9 mouse cellular contexts compared by ENCODE assay signal in the genomic region with DNA sequence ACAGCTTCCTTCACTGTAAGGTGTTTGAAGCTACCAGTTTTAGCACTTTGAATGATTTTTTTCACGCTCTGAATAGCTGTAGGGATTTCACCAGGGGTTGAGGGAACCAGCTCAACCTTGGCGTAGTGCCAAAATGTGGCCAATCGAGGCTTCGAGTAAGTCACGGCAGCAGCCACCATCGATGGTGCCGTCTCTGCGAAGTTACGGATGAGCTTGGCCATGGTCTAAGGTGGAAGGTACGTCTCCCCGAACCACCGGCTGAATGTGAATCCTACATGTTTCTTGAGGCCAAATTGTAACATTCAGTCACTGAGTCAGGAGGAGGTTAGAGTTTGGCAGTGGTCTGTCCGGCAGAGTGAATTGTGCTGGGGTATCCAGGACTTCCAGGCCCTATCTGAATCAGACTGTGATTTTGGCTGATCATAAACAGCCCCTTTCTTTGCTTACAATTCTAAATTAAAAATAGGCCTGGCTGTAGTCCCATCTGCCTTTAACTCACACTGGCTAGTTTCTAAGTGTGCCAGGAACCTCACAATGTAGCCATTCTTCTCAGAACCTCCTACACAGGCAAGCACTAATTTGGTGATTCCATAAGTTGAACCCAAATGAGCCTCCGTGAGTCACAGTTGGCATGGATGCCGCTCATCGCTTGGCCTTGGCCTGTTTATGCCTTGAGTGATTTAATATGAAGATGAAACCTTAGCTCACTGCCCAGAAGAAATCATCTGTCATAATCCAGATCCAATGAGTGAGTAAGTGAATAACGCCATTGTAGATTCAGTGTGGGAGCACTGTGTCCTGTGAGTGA. TPM values are rescaled to one million over a fixed set of nuclear protein-coding genes. Genes with fewer than 3 reads are reported as not detected.
A peak's percentile ranks its signal among the peaks of the same experiment; 100 is the strongest.
DNase-seq lines count a peak whose midpoint lies in the region; ATAC-seq and TF ChIP-seq lines count a peak whose summit lies in the region.
"Had no signal": no experiment of that assay in that cellular context is flagged by ENCODE, and none has a peak within 500 bp of the region (broad histone marks: within the 10 kb centered on the region; RNA-seq: fewer than 3 reads in every experiment).

No protein-coding gene starts in this region.

- H3K4me2 ChIP-seq in midbrain, embryonic 14.5 days (ENCODE audit: low read length): no peak overlapping the region
- H3K4me2 ChIP-seq: heart, embryonic 15.5 days had no signal

- H3K36me3 ChIP-seq in midbrain, embryonic 14.5 days (ENCODE audit: control insufficient read depth, insufficient read depth, low read length): peaks cover 20% of the 10 kb centered on the region
- H3K36me3 ChIP-seq in midbrain, embryonic 10.5 days: peaks cover 24% of the 10 kb centered on the region

- 92% methylated on average over 17 of the region's 17 CpGs for WGBS in midbrain, embryonic 14.5 days
- 95% methylated on average over 17 of the region's 17 CpGs for WGBS in midbrain, embryonic 10.5 days
- WGBS in cerebellum, adult 2 months: 25% methylated on average over 17 of the region's 17 CpGs
- 36% methylated on average over 17 of the region's 17 CpGs for WGBS in olfactory bulb, adult 2 months

- H3K27ac ChIP-seq in midbrain, embryonic 14.5 days (replicated peaks; ENCODE audit: low read depth, low read length): no peak overlapping the region
- no peak overlapping the region for H3K27ac ChIP-seq in midbrain, embryonic 10.5 days (replicated peaks)
- H3K27ac ChIP-seq in cerebellum, adult 2 months (ENCODE audit: insufficient read depth, low read length): no peak overlapping the region; the same call in 1 of the 2 replicates
- H3K27ac ChIP-seq in layer of hippocampus, adult 2 months: peak overlapping the region; percentile 83
- peak overlapping the region; percentile 74 for H3K27ac ChIP-seq in olfactory bulb, adult 2 months (ENCODE audit: insufficient read depth, low read depth, low read length)
- H3K27ac ChIP-seq: heart, embryonic 15.5 days had no signal

- no peaks in the 10 kb centered on the region for H3K27me3 ChIP-seq in midbrain, embryonic 14.5 days (ENCODE audit: control insufficient read depth, insufficient read depth, low read length)
- H3K27me3 ChIP-seq in midbrain, embryonic 10.5 days (ENCODE audit: low read depth, poor library complexity, severe bottlenecking): no peaks in the 10 kb centered on the region
- H3K27me3 ChIP-seq in cerebellum, adult 2 months (ENCODE audit: control insufficient read depth, insufficient read depth, low read length): no peaks in the 10 kb centered on the region
- H3K27me3 ChIP-seq: heart, embryonic 15.5 days had no signal

- DNase-seq in midbrain, embryonic 14.5 days: peak; percentile 13
- DNase-seq in midbrain, embryonic 10.5 days (ENCODE audit: low spot score): no peak
- peak; percentile 44 to 68 for DNase-seq in cerebellum, adult 2 months
- peak; percentile 24 to 65 for DNase-seq in layer of hippocampus, adult 2 months (ENCODE audit: low spot score in 2 of 2)
- DNase-seq in ovary, postnatal 36 days (ENCODE audit: low spot score): no peak
- DNase-seq in embryo, embryonic 10 days (ENCODE audit: low spot score): no peak

- TF ChIP-seq POLR2A in cerebellum, adult 2 months (IDR thresholded peaks at IDR 0.05; ENCODE audit: borderline replicate concordance, insufficient read depth, low read length): no peak
- no peak for TF ChIP-seq POLR2A in olfactory bulb, adult 2 months (IDR thresholded peaks at IDR 0.05; ENCODE audit: insufficient read depth, low read depth, low read length)

- H3K9ac ChIP-seq in midbrain, embryonic 14.5 days (replicated peaks; ENCODE audit: low read length): no peak overlapping the region
- H3K9ac ChIP-seq: heart, embryonic 15.5 days had no signal

- no peak overlapping the region for H3K4me3 ChIP-seq in midbrain, embryonic 14.5 days (replicated peaks; ENCODE audit: low read depth, low read length)
- no peak overlapping the region for H3K4me3 ChIP-seq in midbrain, embryonic 10.5 days
- no peak overlapping the region for H3K4me3 ChIP-seq in cerebellum, adult 2 months (replicated peaks; ENCODE audit: insufficient read depth, low read depth, low read length)
- H3K4me3 ChIP-seq in layer of hippocampus, adult 2 months: no peak overlapping the region
- no peak overlapping the region for H3K4me3 ChIP-seq in olfactory bulb, adult 2 months (ENCODE audit: insufficient read depth, low read depth, low read length)
- H3K4me3 ChIP-seq: heart, embryonic 15.5 days had no signal

- TF ChIP-seq CTCF in cerebellum, adult 2 months (IDR thresholded peaks at IDR 0.05; ENCODE audit: borderline replicate concordance, insufficient read depth, low read depth, low read length): no peak
- no peak for TF ChIP-seq CTCF in layer of hippocampus, adult 2 months (conservative IDR thresholded peaks at IDR 0.05)
- TF ChIP-seq CTCF in olfactory bulb, adult 2 months (IDR thresholded peaks at IDR 0.05; ENCODE audit: insufficient read depth, low read depth, low read length): no peak

- no peaks in the 10 kb centered on the region for H3K9me3 ChIP-seq in midbrain, embryonic 14.5 days (ENCODE audit: control insufficient read depth, low read length)
- no peaks in the 10 kb centered on the region for H3K9me3 ChIP-seq in midbrain, embryonic 10.5 days (replicated peaks)
- H3K9me3 ChIP-seq: heart, embryonic 15.5 days had no signal

- ATAC-seq in midbrain, embryonic 14.5 days (ENCODE audit: low FRiP score, low TSS enrichment): 0 out of 2 replicates have a peak, but pooled peaks have one; percentile 28
- no peak for ATAC-seq in megakaryocyte-erythroid progenitor cell, adult 5-6 weeks (replicated peaks; ENCODE audit: low FRiP score, low TSS enrichment, poor library complexity, severe bottlenecking)

- no peaks in the 10 kb centered on the region for H3K4me1 ChIP-seq in midbrain, embryonic 14.5 days (ENCODE audit: control insufficient read depth, insufficient read depth, low read length)
- no peaks in the 10 kb centered on the region for H3K4me1 ChIP-seq in midbrain, embryonic 10.5 days
- H3K4me1 ChIP-seq in cerebellum, adult 2 months (ENCODE audit: control insufficient read depth, insufficient read depth, low read length): peaks cover 7% of the 10 kb centered on the region
- peaks cover 3% of the 10 kb centered on the region for H3K4me1 ChIP-seq in olfactory bulb, adult 2 months (ENCODE audit: control insufficient read depth, insufficient read depth, low read length)
- H3K4me1 ChIP-seq: heart, embryonic 15.5 days had no signal

RNA-seq across cellular contexts. Expression of a gene that starts 30.0 kb away (rescaled TPM):
- 183 and 196 TPM in 2 replicates for polyA plus RNA-seq in midbrain, embryonic 14.5 days (2014; fragmentation: Nextera tagmentation; extraction: Ambion mirVana)
- polyA plus RNA-seq in midbrain, embryonic 10.5 days (2016; fragmentation: Nextera tagmentation; extraction: Ambion mirVana): 129 and 135 TPM in 2 replicates
- polyA plus RNA-seq in cerebellum, adult 2 months (2012; rRNA removed): 48.0 and 48.8 TPM in 2 replicates
- 10 to 100 TPM; 56.8 to 59.4 TPM for total RNA-seq in layer of hippocampus, adult 2 months (2021)
- 125 TPM in 1 of 2 replicates, not detected in the other for polyA plus RNA-seq in olfactory bulb, adult 2 months (2012; ENCODE audit: insufficient read depth, insufficient read length, low replicate concordance, missing spikeins)
- total RNA-seq in megakaryocyte-erythroid progenitor cell, adult 5-6 weeks (2014; fragmentation: Nextera tagmentation): 33.5 and 42.6 TPM in 2 replicates
- 29.4 and 68.9 TPM in 2 replicates for total RNA-seq in megakaryocyte-erythroid progenitor cell, adult 5-6 weeks (2017)

Comparison
In these comparisons a context has a peak if more than half of its experiments do, and no peak if none do; other contexts are left out.
1. DNase-seq: peak in midbrain, embryonic 14.5 days (single experiment), cerebellum, adult 2 months (2 of 2) and layer of hippocampus, adult 2 months (2 of 2); none in midbrain, embryonic 10.5 days (single experiment), ovary, postnatal 36 days (single experiment) and embryo, embryonic 10 days (single experiment).
2. H3K27ac ChIP-seq: peak in layer of hippocampus, adult 2 months (single experiment) and olfactory bulb, adult 2 months (single experiment); none in midbrain, embryonic 14.5 days (single experiment), midbrain, embryonic 10.5 days (single experiment) and cerebellum, adult 2 months (single experiment).